Mouse (Mus musculus) mouse embryonic stem cell (cell line): ENCODE data around the gene Actrt2.

ENCODE experiments used
- in situ Hi-C, 2 experiments: fragments of 300-500 bp; cut with MboI; formaldehyde crosslinking; loops; 1 replicate in 1 of 2; 3 replicates in 1 of 2; pipeline ENCODE4 v1.14.3; 2019 to 2020; ENCODE audit warnings: low sequenced_read_pairs in 2 of 2, low pct_unique_long_range_greater_than_20kb in 1 of 2, mixed read lengths in 1 of 2; ENCODE audit not compliant: unreplicated experiment in 1 of 2

Actrt2 gene

DNA sequence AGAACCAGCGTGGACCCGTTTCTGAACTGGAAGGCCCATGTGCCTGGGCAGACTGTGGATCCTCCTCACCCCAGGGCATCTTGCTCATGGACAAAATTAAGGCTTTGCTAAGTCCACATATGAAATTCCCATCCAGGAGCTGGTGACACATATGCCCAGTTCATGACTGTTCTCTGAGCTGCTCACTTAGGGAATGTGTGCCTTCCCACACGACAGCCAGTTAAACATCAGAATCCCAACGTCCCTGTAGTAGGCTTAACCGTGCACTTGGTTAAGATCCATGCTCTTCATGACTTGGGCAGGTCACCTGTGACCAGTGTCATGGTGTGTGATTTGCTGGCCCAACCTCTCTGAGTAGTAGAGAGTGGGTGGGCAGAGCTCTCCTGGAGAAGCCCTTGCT is 26.7 kb upstream of the Actrt2 start:
- in situ Hi-C loops, result no loop called here

DNA sequence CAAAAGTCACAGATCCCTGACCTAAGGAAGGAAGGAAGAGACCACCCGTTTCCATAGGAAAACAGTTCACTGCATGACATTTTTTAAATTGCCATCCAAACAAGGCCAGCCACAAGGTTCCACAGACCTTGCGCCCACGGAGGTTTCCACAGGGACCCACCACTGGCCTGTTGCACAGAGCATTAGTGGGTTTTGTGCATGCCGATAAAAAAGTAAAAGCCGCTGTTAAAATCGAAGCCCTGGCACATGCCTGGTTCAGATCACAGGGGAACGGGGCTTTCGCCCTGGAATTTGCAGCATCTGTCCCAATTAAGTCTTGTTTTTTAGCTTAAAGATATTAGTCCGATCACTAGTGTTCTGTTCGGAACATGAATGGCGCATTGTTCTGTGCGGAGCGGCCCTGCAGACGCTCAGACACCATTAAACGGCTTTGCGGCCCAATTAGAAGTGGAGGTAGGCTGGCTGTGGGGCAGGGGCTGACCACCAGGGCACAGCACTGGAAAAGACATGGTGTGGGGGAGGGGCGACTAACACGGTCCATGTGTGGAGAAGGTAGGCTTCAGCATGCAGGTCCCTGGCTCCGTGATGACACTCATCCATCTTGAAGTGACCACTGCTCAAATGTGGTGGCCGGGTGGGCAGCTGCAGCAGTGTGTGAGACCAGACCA is 25.8 kb upstream of the Actrt2 start:
- in situ Hi-C loops, result no loop called here

DNA sequence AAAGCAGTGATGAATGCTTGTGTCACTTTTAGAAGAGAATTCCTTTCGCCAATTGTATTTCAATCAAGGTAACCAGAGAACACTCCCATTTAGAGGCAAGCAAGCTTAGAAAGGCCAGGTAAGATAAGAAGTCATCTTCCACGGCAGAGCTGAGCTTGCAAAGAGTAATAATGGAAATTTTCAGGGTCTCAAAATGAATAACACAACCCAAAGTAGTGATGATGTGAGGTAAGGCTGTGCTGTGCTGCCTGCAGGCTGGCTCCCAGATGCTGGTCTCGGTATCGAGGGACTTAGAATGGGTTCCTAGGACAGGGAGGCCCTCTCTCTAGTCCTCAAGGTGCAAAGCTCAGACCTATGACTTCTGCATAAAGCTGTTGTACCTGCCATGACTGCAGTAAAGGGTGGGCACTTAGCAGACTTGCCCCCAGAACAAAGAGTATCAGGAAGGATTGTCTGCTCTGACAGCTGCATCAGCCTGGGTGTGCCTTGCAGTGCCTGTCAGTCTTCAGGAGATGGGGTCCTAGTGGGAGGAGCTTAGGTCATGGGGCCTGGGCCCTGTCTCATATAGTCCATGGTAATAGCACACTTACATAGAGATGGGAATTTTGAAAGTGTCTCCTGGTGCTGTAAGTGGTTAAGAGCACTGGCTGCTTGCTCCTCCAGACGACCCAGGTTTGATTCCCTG is 15.5 kb upstream of the Actrt2 start:
- in situ Hi-C loops, result no loop called here

DNA sequence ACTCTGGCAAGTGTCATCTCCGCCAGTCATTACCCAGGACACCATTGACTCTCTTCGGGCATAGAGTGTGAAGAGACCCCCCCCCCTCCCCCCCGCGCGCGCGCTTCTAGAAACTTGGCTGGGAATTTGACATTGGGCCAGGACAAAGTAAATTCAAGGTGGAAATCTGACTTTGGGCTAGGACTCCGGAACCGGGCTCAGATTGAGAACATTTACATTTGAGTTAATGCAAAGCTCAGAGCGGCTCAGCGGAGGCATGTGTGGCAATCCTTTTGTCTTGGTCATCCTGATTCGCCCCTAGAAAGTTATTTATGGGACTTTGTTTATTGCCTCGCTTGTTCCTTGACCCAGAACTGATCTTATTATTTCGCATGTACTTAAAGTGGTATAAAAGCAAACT is 14.6 kb upstream of the Actrt2 start:
- in situ Hi-C loops, result no loop called here

DNA sequence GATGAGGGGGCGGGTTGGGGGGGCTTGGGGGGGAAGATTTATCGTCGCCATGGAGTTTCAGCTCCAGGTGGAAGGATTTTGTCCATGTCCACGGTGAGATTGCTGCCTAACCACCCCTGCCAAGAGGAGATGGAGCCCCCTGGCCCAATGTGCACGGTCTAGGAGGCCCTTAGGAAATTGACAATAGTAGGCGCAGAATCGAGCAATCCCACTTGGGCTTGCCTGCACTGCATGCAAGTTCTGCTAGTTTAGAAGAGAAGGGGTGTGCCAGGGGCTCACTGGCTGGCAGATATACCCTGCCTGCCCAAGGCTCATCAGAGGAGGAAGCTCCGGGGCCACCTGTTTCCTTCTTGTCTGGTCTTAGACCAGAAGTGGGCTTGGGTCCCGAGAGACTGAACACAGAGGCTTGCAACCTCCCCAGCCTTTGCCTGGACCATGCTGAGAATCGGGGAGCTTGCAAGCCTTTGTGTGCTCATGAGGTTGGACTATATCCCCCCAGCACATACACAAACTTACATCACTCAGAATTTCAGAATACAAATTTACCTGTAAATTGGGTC is 7.9 kb upstream of the Actrt2 start:
- in situ Hi-C loops, result no loop called here

DNA sequence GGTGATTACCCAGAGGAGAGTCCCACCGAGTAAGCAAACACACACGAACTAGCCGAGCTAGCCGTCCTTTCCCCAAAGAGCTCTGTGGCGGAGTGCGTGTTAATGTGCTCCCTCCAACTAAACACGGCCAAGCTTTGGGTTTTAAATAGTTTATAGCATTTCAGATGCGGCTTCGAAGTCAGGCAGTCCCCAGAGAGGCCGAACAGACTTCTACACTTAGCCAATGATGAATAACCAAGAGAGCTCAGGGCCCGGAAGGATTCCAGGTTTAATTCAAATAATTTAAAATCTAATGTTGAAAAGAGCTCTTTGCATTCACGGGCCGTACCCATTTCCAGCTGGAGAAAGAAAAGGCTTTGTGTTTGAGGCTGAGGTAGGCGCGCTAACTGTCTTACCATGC is 7.3 kb upstream of the Actrt2 start:
- in situ Hi-C loops, result no loop called here

DNA sequence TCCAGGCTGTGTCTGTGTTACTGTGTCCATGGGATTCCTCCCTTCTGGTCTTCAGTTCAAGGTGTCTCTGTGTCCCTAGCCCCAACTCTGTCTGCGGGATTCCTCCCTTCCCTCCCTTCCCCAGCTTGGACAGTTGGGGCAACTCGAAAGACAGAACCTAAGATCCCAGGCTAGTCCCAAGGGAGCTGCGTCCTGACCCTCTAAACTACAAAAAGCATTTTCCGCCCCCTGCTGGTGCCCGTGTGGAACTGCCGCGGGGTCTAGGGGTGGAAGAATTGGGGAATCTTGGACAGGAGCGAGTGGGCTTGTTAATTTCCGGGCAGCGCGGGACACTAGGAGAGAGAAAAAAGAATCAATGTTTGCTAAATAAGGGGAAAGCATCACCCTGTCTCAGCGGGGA is 6.9 kb upstream of the Actrt2 start:
- in situ Hi-C loops, result no loop called here

DNA sequence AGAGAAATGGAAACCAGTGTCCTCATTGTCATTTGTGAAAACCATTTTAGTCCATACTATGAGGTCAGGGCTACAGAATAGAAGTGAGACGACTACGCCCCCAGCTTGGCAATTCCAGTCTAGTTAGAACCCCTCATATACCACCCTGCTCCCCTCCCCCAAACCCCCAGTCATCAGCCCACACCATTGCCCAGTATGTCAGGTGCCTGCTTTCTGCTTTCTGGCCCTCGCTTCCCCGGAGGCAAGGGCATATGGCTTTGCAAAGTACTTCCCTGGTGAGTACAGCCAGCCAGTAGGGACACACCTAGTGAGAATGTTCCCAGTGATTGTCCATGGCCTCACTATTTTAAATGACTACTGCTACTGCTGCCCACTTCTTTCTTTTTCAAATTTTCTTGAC is 6.3 kb upstream of the Actrt2 start:
- in situ Hi-C loops, result no loop called here

DNA sequence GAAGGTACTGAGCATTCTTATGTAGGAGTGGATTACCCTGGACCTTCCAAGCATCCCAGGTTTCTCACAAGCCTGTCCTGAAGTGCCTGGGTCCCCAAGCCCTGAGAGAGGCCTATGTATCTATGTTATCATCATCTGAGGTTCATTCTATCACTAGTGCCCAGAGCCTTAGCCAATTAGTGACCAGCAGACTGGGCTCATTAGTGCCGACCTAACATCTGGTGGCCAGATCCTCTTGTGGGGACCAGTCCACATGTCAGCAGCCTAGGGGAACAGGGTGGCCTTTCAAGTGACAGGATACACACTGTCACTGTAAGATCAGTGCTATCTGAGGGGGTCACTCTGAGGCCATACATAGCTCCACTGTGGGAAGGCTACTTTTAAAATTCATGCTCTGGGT is 4.4 kb upstream of the Actrt2 start:
- in situ Hi-C loops, result no loop called here

DNA sequence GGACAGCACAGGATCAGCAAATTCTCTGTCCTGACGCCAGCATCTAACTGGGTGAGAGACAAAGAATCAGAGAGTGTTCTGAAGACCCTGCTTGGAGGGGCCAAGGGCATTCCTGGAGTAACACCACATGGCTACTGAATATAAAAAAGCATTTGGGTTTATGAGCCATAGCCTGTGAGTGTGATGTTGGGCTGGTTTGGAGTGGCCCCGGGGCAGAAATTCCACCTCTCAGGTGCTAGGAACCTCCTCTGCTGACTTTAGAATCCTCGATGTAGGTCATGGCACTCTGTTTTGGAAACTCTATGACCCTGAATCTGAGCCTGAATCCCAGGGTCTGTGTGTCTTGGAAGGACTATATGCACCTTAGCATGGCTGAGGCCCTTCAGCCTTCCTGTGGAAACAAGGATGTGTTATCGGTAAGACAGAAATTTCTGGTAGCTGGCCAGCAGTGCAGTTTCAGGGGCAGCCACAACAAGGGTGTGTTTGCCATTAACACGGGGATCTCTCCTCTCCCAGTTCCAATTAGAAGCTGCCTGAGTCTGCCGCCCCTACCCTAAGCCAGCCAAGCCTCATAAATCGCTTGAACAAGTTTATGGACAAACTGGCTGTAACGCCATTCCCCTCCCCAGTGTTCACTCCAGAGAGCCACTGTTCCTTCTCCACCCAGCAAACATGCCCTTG is 3.7 kb upstream of the Actrt2 start:
- in situ Hi-C loops, result no loop called here

DNA sequence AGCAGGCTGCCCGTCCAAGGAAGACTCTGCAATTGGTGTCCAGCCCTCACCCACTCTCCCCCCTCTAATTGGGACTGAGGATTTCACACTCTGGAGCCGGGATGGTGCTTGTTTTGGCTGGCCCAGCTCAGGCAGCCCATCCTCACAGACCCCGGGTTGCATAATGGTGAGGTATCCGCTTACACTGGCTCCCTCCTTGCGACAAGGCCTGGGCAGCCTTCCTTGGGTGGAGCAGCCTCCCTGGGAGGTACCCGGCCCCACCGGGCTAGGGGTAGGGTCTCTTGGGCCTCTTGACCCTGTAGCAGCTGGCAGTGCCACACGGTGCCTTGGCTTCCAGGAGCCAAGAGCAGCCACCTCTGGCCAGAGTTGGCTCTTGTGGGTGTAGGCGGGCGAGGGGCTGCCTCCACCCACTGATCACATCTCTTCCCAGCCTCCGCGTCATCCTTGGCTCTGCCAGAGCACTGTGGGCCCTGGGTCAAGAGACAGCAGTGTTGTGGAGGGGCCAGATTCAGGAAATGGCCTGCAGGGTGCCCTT is 4.9 kb downstream of the Actrt2 start:
- in situ Hi-C loops, result no loop called here

DNA sequence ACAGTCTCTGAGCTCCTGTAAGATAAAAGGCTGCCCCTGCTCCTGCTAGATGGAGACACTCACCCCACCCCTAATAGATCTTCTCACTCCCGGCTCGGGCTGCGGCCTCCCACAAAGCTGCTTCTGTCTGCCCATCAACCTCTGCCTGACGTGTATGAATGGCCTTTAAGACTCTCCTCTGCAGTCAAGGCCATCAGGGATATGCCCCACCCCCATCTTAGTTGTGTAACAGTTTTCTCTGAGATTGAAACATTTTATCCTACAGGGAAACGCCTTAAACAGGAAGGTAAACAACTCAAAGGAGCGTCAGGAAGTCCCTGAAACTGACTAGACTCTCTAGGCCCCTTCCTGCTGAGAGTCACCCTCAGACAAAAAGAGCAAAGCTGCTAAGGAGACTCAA is 6.4 kb downstream of the Actrt2 start:
- in situ Hi-C loops, result no loop called here

DNA sequence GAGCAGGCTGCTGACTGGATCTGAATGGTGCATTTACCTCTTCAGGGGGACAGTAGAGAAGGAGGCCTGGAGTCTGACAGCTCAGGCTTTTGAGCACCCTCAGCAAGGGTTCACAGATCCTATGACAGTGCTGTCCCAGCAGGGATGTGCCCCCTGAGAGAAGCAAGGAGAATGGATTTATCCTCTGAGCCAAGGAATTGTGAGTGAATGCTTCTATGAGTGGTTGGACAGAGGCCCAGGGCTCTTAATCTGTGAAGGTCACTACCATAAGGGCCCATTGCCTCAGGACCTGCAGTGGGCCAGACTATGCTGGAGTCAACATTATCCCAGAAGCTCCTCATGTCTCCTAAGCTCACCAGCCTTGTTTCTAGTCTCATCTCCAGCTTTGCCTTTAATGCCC is 7.6 kb downstream of the Actrt2 start:
- in situ Hi-C loops, result no loop called here

DNA sequence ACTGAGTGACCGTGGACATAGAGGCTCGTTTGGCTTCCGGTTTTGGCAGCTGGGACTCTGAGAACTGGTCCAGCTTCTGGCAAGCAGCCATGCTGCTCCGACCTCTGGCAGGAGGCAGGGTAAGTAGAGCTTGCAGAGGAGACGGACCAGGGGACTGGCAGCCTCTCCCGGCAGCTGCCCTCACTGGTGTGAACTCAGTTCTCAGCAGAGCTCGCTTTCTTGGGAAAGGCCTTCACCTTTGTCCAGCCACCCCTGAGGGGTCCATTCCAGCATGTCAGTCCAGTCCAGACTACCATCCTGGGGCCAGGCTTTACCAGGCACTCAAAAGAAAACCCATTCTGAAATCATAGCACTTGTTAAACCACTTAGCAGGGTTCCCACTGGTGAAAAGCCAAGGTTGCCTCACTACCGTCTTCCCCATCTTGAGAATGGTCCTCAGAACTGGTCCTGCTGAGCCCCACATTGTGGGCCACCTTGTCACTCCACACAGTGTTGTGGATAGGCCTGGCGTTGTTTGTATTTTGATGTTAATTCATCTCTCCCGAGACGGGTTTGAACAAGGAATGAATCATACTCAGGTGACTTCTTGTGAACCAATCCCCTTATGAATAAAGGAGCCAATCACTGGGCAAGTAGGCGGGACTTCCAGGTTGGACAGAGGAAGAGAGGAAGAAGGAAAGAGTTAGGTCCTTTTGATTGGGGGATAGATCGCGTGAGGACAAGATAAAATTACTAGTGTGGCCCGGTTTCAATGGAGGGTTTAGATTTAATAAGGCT is 12.3 kb downstream of the Actrt2 start:
- in situ Hi-C loops, result no loop called here

DNA sequence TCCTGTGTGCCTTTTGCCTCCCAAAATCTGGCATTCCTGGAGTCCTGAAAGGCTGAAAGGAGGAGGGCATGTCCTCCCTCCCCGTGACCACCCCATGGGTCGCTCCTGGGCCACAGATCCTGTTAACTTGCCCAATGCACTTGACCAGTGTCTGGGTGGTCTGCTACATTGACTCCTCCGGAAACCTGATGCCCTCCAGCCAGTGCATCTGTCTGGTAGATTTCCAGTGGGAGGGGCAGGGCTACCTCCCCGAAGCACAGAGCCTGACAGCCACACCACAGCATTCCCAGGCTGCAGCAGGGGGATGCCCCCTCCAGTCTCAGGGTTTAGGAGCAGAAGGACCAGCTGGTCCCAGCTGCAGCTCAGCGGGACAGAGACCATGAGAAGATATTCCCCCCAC is 15.2 kb downstream of the Actrt2 start:
- in situ Hi-C loops, result no loop called here

DNA sequence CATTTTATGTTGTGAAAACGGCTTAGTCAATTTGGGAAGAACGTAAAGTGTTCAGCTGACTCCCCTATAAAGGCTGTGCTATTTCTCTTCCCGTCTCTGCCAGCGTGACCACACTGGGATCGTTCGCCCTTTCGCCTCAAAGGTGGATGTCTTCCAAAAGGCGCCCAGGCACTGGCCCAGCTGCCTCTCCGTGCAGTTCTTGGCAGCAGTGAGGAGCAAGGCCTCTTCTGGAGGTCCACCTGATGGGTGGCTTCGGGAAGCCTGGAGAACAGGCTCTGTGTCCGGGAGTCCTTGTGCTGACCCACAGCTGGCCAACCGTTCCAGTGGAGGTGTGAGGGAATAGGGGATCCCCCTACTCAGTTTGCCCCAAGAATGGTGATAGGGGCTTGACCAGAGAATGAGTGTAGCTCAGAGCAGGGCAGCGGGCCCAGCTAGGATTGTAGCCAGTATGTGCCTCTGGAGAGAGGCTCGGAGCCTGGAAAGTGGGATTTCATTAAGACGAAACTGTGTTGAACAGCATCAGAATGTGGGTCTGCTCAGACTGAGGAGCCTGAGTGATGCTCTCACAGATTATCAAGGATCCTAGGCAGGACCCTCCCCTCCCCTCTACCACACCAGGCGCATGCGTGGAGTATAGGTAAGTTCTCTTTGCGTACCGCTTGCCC is 18.5 kb downstream of the Actrt2 start:
- in situ Hi-C loops, result loop anchor here in 1 of 2 experiments (25.0 kb wide), 1 partner anchor 388 kb away; no protein-coding TSS in a partner anchor

DNA sequence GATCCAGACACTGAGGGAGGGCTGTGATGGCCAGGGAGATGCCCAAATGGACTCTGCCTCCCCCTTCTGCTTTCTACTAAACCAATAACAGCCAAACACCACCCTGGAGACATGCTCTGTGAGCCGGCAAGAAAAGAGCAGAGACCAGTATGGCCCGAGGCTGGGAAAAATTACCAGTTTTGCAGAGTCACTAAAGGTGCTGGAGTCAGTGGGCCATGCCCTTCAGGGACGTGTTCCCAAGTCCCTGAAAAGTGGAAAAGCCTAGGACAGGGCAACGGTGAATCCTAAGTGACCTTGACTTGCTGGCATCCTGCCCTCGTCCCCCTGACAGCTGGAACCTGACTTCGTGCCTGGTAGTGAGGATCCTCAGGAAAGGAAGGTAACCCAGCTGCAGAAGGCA is 25.2 kb downstream of the Actrt2 start:
- in situ Hi-C loops, result loop anchor here in 1 of 2 experiments (25.0 kb wide), 1 partner anchor 395 kb away; no protein-coding TSS in a partner anchor
